Mouse (Mus musculus) left cerebral cortex, adult 9 months (tissue): ENCODE results near the gene Gprin3.
"Not testable (repeated sequence)": the region's sequence is repeated elsewhere in the genome, so short reads cannot be mapped to it uniquely, and the experiment has no call there.

Experiments used
- DNase-seq, 2 experiments: peaks; one replicate each; pipeline ENCODE4 v3.0.0; 2022; ENCODE audit warnings: low spot score in 2 of 2

The Gprin3 gene

DNA sequence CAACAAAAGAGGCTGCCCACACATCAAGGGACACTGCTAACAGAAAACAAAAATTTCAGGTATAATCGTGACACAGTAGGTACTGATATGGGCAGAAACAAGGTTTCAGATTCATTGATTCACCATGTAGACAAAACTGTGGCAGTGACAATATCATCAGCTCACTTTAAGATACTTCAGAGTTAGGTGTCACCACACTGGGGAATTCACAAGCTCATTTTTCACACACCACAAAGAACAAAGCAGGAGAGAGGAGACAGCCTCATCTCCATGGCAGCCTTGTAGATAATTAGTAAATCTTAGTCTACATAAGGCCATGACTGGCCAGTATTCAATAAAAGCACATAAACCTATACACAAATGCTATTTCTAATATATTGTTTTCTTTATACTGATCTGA lies 77.4 kb downstream of the Gprin3 start:
- DNase-seq, result no peak

DNA sequence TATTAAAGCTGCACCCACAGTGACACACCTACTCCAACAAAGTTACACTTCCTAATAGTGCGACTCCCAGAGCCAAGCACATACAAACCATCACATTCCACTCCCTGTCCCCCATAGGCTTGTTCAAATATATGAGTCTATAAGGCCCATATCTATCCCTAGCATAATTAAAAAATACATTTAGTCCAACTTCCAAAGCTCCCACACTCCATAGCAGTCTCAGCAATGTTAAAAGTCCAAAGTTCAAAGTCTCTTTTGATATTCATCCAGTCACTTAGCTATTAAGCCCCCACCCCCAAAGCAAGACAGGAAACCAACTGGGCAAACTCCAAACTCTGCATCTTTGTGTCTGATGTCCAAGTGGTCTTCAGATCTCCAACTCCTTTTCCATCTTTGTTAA lies 84.9 kb downstream of the Gprin3 start:
- no peak for DNase-seq

DNA sequence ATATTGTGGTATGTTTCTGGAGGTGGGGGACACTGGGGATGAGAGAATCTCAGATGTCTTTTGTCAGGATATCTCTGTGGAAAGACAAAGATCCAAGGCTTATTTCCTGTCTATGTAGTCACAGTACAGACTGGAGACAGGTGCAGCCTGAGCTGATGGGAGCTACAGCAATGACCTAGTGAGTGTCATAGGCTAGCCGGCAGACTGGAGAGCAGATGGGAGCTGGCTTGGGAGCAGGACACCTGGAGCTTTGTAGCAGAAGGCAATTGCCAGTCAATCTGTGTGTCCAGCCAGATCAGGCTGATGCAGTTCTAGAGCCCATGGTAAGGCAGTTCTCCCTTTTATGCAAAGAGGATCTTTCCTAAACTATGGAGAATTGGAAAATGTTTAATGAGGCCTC lies 97.8 kb downstream of the Gprin3 start:
- no peak for DNase-seq

DNA sequence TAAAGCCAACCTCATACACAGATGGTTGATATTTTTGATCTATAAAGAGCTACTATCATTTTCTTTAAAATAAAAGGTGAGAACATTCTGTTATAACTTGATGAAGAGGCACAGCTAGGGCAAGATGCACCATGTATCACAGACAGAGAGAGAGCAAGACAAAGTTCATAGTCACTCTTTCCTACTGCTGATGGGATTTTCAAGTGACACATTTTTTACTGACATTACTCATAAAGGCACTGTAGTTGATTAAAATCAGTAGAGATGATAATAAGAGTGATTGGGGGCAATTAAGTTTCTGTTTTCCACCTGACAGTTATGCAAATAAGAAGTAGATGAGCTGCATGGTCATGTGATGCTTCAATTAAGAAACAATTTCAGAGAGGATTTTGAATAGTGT lies 110.2 kb downstream of the Gprin3 start:
- no peak for DNase-seq

DNA sequence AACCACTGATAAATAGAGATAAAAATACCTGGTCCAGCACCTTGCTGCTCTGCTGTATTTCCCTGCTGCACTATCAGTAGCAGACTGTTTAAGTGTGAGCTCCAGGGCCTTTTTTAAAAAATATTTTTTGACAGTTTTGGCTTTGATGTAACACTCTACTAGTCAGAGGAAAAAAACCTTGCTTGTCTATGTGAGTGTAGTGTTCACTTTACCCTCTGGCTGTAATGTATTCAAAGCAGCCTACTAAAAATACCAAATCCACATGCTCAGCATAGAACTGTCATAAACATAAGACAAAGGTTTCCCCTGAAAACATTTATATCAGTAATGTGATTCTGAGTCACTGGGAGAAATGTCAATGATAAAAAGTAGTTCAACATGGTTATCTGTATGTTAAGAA lies 111.0 kb downstream of the Gprin3 start:
- no peak for DNase-seq

DNA sequence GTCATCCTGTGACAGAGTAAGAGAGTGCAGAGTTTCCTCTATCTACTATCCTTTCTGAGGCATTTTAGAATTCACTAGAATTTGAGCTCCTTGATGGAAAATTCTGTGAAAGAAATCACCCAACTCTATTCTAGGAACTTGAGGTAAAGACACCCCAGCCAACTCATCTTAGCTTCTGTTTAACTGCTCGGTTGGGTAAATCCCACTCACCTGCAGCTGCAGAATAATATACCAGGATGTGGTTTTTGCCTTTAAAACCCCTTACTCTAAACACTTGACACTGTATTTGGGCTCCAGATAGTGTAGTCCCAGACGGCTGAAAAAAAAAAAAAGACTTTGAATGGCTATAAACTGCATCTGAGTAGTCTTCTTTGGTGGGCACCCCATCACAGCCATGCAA lies 112.9 kb downstream of the Gprin3 start:
- no peak for DNase-seq

DNA sequence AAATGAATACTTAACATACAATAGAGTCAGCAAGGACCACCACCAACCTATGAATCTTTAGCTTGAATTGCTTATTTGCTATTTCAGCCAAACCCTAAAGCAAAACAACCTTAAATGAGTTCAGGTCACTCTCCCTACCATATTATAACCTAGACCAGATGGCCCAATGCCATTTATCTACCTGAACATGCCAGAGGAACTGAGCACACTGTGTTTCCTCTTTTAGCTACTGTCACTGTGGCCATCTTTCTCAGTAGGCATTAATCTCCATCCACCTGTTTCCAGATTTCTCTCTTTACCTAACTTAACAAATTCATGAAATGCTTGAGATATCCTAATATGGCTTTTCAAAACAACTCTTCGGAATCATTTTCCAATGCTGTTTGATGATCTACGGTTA lies 114.9 kb downstream of the Gprin3 start:
- no peak for DNase-seq

DNA sequence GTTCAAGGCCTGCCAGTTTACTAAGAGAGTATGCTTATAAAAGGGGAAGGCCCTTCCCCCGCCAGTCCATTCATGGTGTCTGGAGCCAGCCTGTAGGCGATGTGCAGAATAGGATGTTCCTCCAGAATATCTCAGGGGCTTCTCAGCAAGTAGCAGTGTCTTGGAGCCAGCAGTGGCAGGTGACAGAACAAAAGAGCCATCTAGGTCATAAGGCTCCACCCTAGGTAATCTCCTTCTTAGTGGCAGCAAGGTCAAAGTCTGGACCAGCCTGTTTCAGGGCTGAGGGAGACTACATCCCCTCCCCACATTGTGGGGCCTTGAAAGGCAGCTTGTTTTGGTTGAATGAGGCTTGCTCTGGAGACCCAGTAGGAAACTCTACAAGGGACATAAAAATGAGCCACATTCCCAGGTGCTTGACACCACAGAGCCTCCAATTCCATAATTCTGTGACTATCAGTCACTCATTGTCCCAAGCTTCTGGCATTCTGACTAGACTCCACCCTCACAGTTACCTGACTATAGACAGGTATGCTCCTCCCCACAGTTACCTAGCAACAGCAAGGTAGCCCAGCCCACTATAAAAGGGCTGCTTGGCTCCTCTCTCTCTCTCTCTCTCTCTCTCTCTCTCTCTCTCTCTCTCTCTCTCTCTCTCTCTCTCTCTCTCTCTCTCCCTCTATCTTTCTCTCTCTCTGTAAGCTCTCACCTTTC lies 121.7 kb downstream of the Gprin3 start:
- not testable (repeated sequence) for DNase-seq

DNA sequence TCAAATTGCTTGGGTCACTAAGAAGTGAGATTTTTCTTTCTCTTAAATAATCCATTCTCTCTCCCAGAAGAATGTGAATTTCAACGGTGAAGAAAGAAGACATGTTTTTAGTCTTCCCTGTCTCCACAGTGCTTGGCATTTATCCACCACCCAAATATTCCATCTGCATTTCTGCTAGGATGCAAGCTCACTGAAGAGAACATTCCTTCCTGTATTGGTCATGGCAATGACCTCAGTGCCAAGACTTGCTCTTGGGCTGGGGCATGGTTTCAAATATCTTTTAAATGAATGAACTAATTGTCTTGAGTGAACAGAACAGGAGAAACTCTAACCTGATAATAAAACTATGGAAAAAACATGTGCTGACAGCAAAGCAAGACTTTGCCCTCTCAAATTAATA lies 123.1 kb downstream of the Gprin3 start:
- DNase-seq, result no peak
